Mouse (Mus musculus): ENCODE results near the gene Atp4b. TPM values are rescaled to one million over a fixed set of nuclear protein-coding genes. Genes with fewer than 3 reads are reported as not detected.

Gene Atp4b
- polyA plus RNA-seq, 1 experiment from 2014 or later = not detected

DNA sequence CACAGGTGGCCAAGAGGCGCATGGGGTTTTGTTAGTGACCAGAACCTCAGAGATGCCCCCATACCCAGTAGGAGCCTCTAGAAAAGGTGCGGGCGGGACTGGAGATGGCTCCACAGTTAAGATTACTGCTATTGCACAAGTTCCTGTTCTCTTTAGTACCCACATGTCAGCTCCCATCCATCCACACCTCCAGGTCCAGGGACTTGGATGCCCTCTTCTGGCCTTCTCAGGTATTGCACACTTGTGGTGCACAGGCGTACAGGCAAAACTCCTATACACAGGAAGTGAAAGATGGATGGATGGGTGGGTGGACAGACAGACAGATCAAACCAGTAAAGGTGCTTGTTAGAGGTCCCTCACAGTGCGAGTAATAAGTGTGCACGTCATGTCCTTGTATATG is 34.8 kb downstream of the Atp4b start:
- DNase-seq (ENCODE audit: low spot score) = no peak
- Histone ChIP-seq H3K36me3 (ENCODE audit: control insufficient read depth, insufficient read depth, low read length) (peaks cover 80% of the 10 kb centered on the region), H3K4me1 (replicated peaks; ENCODE audit: control insufficient read depth, insufficient read depth, low read length) (no peaks in the 10 kb centered on the region), H3K9me3 (ENCODE audit: control insufficient read depth, low read length) (no peaks in the 10 kb centered on the region), H3K4me3 (ENCODE audit: low read depth, low read length) (no peak overlapping the region), H3K27ac (ENCODE audit: low read depth, low read length) (no peak overlapping the region), H3K4me2 (no peak overlapping the region), H3K27me3 (replicated peaks; ENCODE audit: control insufficient read depth, insufficient read depth, low read length) (no peaks in the 10 kb centered on the region), H3K9ac (ENCODE audit: low read depth, low read length) (no peak overlapping the region)
- WGBS = 88% methylated on average over 6 of the region's 6 CpGs
- ATAC-seq (replicated peaks; ENCODE audit: low FRiP score) = no peak; the same call in 1 of the 2 replicates

DNA sequence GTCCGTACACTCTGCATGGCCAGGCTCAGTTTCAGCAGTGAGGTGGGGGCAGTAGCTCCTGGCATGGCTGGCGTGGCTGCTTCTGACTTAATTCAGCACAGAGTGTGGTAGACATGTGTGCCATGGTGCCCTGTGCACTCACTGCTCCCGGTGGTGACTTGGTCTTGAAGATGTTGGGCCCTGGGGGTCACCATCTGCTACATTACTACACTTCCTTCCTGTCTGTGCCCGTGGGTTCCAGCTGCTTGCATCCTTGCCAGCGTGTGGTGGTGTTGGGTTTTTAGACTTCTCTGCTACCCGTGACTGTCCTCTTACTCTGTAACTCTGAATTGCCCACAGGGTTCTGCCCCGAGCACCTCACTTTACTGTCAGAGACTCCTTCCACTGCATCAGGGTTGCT is 36.4 kb downstream of the Atp4b start:
- no peak for DNase-seq (ENCODE audit: low spot score)
- H3K27ac ChIP-seq (ENCODE audit: low read depth, low read length) = no peak overlapping the region
- no peak for ATAC-seq (replicated peaks; ENCODE audit: low FRiP score)
- H3K4me2 ChIP-seq = no peak overlapping the region
- peaks cover 4% of the 10 kb centered on the region; the same call in 1 of the 2 replicates for H3K4me1 ChIP-seq (replicated peaks; ENCODE audit: control insufficient read depth, insufficient read depth, low read length)
- H3K9me3 ChIP-seq (ENCODE audit: control insufficient read depth, low read length) = no peaks in the 10 kb centered on the region
- no peak overlapping the region for H3K4me3 ChIP-seq (ENCODE audit: low read depth, low read length)
- H3K36me3 ChIP-seq (ENCODE audit: control insufficient read depth, insufficient read depth, low read length) = peaks cover 87% of the 10 kb centered on the region
- no peak overlapping the region for H3K9ac ChIP-seq (ENCODE audit: low read depth, low read length)
- no peaks in the 10 kb centered on the region for H3K27me3 ChIP-seq (replicated peaks; ENCODE audit: control insufficient read depth, insufficient read depth, low read length)
- 82% methylated on average over 7 of the region's 7 CpGs for WGBS

DNA sequence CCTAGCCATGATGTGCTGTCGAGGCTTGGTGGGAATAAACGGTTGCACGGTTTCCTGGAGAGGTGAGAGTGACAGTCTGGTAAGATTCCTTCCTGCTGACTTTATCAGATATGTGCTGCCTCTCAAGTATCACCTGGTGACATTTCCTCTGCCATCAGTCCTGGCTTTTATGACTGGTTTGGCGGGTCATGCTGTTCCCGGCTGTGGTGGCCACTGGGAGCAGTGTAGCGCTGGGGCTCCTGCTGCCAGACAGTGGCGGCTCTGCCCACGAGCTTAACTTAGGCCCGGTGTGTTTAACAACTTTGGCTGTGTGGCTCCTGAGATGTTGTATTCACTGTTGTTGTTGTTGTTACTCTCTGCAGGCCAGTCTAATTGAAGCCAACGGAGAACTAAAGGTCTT is 39.9 kb downstream of the Atp4b start:
- Histone ChIP-seq H3K27ac (ENCODE audit: low read depth, low read length) (no peak overlapping the region), H3K9ac (ENCODE audit: low read depth, low read length) (no peak overlapping the region), H3K4me3 (ENCODE audit: low read depth, low read length) (no peak overlapping the region), H3K4me2 (no peak overlapping the region), H3K9me3 (ENCODE audit: control insufficient read depth, low read length) (no peaks in the 10 kb centered on the region), H3K36me3 (ENCODE audit: control insufficient read depth, insufficient read depth, low read length) (peaks cover 91% of the 10 kb centered on the region), H3K4me1 (replicated peaks; ENCODE audit: control insufficient read depth, insufficient read depth, low read length) (peaks cover 35% of the 10 kb centered on the region), H3K27me3 (replicated peaks; ENCODE audit: control insufficient read depth, insufficient read depth, low read length) (no peaks in the 10 kb centered on the region)
- 71% methylated on average over 10 of the region's 10 CpGs for WGBS
- ATAC-seq (replicated peaks; ENCODE audit: low FRiP score) (no peak), DNase-seq (ENCODE audit: low spot score) (no peak)

DNA sequence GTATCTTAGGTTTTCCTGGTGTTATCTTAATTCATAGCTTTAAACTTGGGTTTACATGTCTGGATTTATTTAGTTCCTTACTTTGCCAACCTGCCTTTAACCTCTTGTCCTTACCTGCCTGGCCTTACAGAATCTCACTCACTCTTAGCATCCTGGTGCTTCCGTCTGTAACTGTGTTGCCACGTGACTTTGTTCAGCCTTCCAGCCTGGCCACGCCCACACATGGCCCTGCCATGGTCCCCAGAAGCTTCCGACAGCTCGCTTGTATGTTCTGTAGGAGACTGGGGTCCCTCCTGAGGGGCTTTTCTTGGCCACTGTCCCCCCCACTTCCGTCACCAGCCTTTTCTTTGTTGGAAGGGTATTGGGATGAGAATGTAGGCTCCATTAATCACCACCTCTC is 40.4 kb downstream of the Atp4b start:
- Histone ChIP-seq H3K4me2 (no peak overlapping the region), H3K9me3 (ENCODE audit: control insufficient read depth, low read length) (no peaks in the 10 kb centered on the region), H3K36me3 (ENCODE audit: control insufficient read depth, insufficient read depth, low read length) (peaks cover 88% of the 10 kb centered on the region), H3K4me1 (replicated peaks; ENCODE audit: control insufficient read depth, insufficient read depth, low read length) (peaks cover 40% of the 10 kb centered on the region), H3K9ac (ENCODE audit: low read depth, low read length) (no peak overlapping the region), H3K27ac (ENCODE audit: low read depth, low read length) (no peak overlapping the region), H3K4me3 (ENCODE audit: low read depth, low read length) (no peak overlapping the region), H3K27me3 (replicated peaks; ENCODE audit: control insufficient read depth, insufficient read depth, low read length) (no peaks in the 10 kb centered on the region)
- 86% methylated on average over 6 of the region's 6 CpGs for WGBS
- ATAC-seq (replicated peaks; ENCODE audit: low FRiP score) (no peak), DNase-seq (ENCODE audit: low spot score) (no peak)

DNA sequence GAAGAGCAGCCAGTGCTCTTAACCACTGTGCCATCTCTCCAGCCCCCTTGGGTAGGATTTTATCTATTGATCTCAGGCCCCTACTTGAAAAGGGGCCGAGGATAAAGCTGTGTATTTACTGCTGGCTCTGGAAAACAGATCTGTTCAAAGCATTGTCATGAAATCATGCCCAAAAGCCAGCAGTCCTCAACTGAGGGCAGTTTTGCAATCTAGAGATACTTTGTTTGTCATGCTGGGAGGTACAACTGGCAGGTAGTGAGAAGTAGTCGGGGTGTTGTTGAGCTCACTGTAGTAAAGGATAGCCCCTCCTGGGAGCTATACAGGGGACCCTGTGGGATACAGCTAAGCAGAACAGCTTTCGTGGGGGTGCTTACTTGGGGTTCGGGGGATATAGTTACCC is 42.7 kb downstream of the Atp4b start:
- no peak overlapping the region for H3K9ac ChIP-seq (ENCODE audit: low read depth, low read length)
- H3K4me2 ChIP-seq = peak overlapping the region; percentile 58; the same call in 1 of the 2 replicates
- H3K27me3 ChIP-seq (replicated peaks; ENCODE audit: control insufficient read depth, insufficient read depth, low read length) = no peaks in the 10 kb centered on the region
- ATAC-seq (replicated peaks; ENCODE audit: low FRiP score) (no peak), DNase-seq (ENCODE audit: low spot score) (no peak)
- peaks cover 82% of the 10 kb centered on the region for H3K36me3 ChIP-seq (ENCODE audit: control insufficient read depth, insufficient read depth, low read length)
- H3K4me3 ChIP-seq (ENCODE audit: low read depth, low read length) = no peak overlapping the region
- peak overlapping the region; percentile 55; the same call in 1 of the 2 replicates for H3K27ac ChIP-seq (ENCODE audit: low read depth, low read length)
- 74% methylated on average over 4 of the region's 4 CpGs for WGBS
- no peaks in the 10 kb centered on the region for H3K9me3 ChIP-seq (ENCODE audit: control insufficient read depth, low read length)
- peaks cover 52% of the 10 kb centered on the region for H3K4me1 ChIP-seq (replicated peaks; ENCODE audit: control insufficient read depth, insufficient read depth, low read length)

DNA sequence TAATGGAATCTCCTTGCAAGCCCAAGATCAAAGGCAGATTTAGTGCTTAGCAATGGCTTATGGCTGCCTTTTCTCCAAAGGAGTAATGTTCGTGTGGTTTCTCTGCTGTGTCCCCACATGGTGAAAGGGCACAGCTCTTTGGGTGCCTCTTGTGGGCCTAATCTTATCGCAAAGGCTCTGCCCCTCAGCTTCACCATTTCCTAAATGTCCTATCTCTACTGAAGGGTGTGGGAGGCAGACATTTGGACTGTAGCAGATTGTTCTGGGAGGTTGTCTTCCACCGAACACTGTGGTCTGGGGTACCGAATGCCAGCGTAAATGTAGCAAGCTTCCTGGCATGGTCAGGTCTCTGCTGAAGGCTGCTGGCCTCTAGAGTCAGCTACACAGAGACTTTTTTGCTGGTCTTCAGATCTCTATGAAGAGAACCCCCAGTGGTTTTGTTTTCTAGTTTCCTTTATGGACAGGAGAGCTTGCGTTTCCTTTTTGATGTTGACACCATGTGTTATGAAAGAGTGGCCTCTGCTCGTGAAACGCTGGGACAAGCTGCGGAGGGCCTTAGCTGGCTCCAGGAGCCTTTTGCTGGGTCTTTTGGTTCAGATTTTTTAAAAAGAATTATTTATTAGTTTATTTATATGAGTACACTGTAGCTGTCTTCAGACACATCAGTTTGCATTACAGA is 43.3 kb downstream of the Atp4b start:
- H3K9me3 ChIP-seq (ENCODE audit: control insufficient read depth, low read length) = no peaks in the 10 kb centered on the region
- no peaks in the 10 kb centered on the region for H3K27me3 ChIP-seq (replicated peaks; ENCODE audit: control insufficient read depth, insufficient read depth, low read length)
- no peak for DNase-seq (ENCODE audit: low spot score)
- H3K4me1 ChIP-seq (replicated peaks; ENCODE audit: control insufficient read depth, insufficient read depth, low read length) = peaks cover 56% of the 10 kb centered on the region
- H3K36me3 ChIP-seq (ENCODE audit: control insufficient read depth, insufficient read depth, low read length) = peaks cover 81% of the 10 kb centered on the region
- WGBS = 52% methylated on average over 9 of the region's 9 CpGs
- peak; percentile 83 for ATAC-seq (replicated peaks; ENCODE audit: low FRiP score)
- H3K27ac ChIP-seq (ENCODE audit: low read depth, low read length) = peak overlapping the region; percentile 56
- H3K9ac ChIP-seq (ENCODE audit: low read depth, low read length) = no peak overlapping the region; the same call in 1 of the 2 replicates
- peak overlapping the region; percentile 3; the same call in 1 of the 2 replicates for H3K4me3 ChIP-seq (ENCODE audit: low read depth, low read length)
- peak overlapping the region; percentile 58 for H3K4me2 ChIP-seq

DNA sequence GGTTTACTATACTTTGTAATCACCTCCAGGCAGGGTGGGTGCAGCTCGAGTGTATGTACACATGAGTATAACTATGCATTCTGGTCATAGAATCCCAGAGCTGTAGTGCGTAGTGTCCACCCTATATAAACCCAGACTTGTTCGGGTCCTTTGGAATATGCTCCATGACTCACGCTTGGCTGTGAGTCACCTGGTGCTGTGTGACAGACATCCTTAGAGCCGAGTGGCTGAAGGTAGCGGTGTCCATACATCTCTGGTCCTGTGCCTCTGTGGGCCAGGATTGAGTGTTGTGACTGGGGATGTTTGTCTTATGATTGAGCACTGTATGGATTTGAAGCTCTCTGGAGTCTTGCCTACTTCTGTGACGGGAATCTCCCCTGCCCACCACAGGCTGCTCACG is 44.0 kb downstream of the Atp4b start:
- peak overlapping the region; percentile 56 for H3K27ac ChIP-seq (ENCODE audit: low read depth, low read length)
- DNase-seq (ENCODE audit: low spot score) = no peak
- H3K9me3 ChIP-seq (ENCODE audit: control insufficient read depth, low read length) = no peaks in the 10 kb centered on the region
- H3K9ac ChIP-seq (ENCODE audit: low read depth, low read length) = peak overlapping the region; percentile 25; the same call in 1 of the 2 replicates
- peak overlapping the region; percentile 58 for H3K4me2 ChIP-seq
- H3K36me3 ChIP-seq (ENCODE audit: control insufficient read depth, insufficient read depth, low read length) = peaks cover 80% of the 10 kb centered on the region
- 73% methylated on average over 8 of the region's 8 CpGs for WGBS
- H3K4me3 ChIP-seq (ENCODE audit: low read depth, low read length) = peak overlapping the region; percentile 3; the same call in 1 of the 2 replicates
- peaks cover 56% of the 10 kb centered on the region for H3K4me1 ChIP-seq (replicated peaks; ENCODE audit: control insufficient read depth, insufficient read depth, low read length)
- ATAC-seq (replicated peaks; ENCODE audit: low FRiP score) = no peak
- H3K27me3 ChIP-seq (replicated peaks; ENCODE audit: control insufficient read depth, insufficient read depth, low read length) = no peaks in the 10 kb centered on the region

DNA sequence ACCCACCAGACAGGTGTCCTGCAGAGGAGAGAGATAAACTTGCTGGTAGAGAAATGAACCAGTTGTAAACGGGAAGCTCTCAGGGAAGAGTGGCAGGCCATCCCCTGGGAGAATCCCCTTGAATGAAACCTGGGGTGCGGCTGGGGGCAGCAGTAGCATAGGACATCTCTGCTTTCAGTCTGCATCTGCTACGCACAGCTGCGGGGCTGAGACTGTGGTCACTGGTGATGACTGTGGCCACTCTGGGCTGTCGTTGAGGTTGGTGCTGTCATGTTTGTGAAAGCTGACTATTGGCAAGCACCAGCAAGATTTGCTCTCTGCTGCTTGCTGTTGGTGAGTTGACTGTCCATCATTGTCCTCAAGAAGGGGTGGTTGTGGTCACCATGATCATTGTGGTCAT is 45.0 kb downstream of the Atp4b start:
- WGBS = 77% methylated on average over 5 of the region's 5 CpGs
- H3K4me2 ChIP-seq = peak overlapping the region; percentile 58
- H3K4me3 ChIP-seq (ENCODE audit: low read depth, low read length) = no peak overlapping the region
- peaks cover 56% of the 10 kb centered on the region for H3K4me1 ChIP-seq (replicated peaks; ENCODE audit: control insufficient read depth, insufficient read depth, low read length)
- 0 out of 2 replicates have a peak overlapping the region, but pooled peaks have one; percentile 56 for H3K27ac ChIP-seq (ENCODE audit: low read depth, low read length)
- no peak for DNase-seq (ENCODE audit: low spot score)
- no peaks in the 10 kb centered on the region for H3K27me3 ChIP-seq (replicated peaks; ENCODE audit: control insufficient read depth, insufficient read depth, low read length)
- ATAC-seq (replicated peaks; ENCODE audit: low FRiP score) = no peak
- no peak overlapping the region for H3K9ac ChIP-seq (ENCODE audit: low read depth, low read length)
- no peaks in the 10 kb centered on the region for H3K9me3 ChIP-seq (ENCODE audit: control insufficient read depth, low read length)
- peaks cover 78% of the 10 kb centered on the region for H3K36me3 ChIP-seq (ENCODE audit: control insufficient read depth, insufficient read depth, low read length)

DNA sequence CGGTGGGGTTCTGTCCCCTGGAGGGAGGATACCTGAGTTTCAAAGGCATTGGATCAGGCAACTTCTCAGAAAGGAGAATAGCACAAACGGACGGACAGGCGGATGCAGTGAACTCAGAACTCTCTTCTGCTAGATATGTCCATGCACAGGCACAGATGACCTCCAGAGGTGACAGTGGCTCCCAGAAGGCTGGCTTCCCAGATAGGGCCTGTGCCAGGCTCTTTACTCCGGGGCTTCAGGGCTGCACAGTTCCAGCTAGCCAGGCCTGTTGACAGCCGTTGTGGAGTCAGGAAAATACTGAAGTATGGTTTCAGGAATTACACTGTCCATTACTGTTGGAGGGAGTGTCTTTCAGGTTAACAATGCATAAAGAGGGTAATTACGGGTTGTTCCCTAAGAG is 46.6 kb downstream of the Atp4b start:
- 91% methylated on average over 7 of the region's 7 CpGs for WGBS
- no peak overlapping the region for H3K4me3 ChIP-seq (ENCODE audit: low read depth, low read length)
- no peak overlapping the region for H3K4me2 ChIP-seq
- H3K27ac ChIP-seq (ENCODE audit: low read depth, low read length) = no peak overlapping the region
- H3K36me3 ChIP-seq (ENCODE audit: control insufficient read depth, insufficient read depth, low read length) = peaks cover 78% of the 10 kb centered on the region
- peaks cover 52% of the 10 kb centered on the region for H3K4me1 ChIP-seq (replicated peaks; ENCODE audit: control insufficient read depth, insufficient read depth, low read length)
- no peaks in the 10 kb centered on the region for H3K27me3 ChIP-seq (replicated peaks; ENCODE audit: control insufficient read depth, insufficient read depth, low read length)
- H3K9me3 ChIP-seq (ENCODE audit: control insufficient read depth, low read length) = no peaks in the 10 kb centered on the region
- no peak overlapping the region for H3K9ac ChIP-seq (ENCODE audit: low read depth, low read length)
- ATAC-seq (replicated peaks; ENCODE audit: low FRiP score) (no peak), DNase-seq (ENCODE audit: low spot score) (no peak)
